Mouse (Mus musculus): ENCODE measurements around the gene Nek8. TPM values are rescaled to one million over a fixed set of nuclear protein-coding genes. Genes with fewer than 3 reads are reported as not detected.

Nek8 gene
- total RNA-seq, 2 experiments from 2014 or later = 2.6 to 3.3 TPM

DNA sequence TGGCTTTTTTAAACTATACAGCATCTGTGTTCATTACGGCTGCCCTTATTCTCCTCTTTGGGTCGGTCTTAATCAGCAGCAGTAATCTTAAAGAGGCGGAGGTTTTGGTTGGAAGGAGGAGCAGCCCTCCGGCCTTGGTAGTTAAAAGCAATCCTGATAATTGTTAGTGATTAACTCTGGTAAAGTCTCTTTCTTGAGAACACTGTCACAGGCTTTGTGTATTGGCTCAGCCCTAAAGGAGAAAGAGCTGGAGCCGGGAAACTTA lies 60.4 kb downstream of the Nek8 start:
- Histone ChIP-seq H3K4me3 (peak overlapping the region; percentile 83), H3K27ac (peak overlapping the region; percentile 89)
- TF ChIP-seq CTCF (conservative IDR thresholded peaks at IDR 0.05) = no peak
- DNase-seq (ENCODE audit: low spot score in 2 of 2) = no peak

Small RNA genes within 50 kb of the gene (microRNA-seq; reads per million reads assigned to microRNA genes)
- gene Mir7653 = 0.64 to 1.5 reads per million in 2 experiments

Other genes with a start within 250 kb of the Nek8 start
- gene Sez6, start 245.9 kb downstream of the Nek8 start, total RNA-seq (2021) = 100 to 1,000 TPM; 154 to 159 TPM
- 10 to 100 TPM; 59.0 to 62.4 TPM for gene Phf12, start 193.9 kb downstream of the Nek8 start, total RNA-seq (2021)
- 1 to 10 TPM; 4.6 to 5.7 TPM for gene Dhrs13, start 144.4 kb downstream of the Nek8 start, total RNA-seq (2021)
- gene Flot2, start 138.7 kb downstream of the Nek8 start, total RNA-seq (2021) = 10 to 100 TPM; 70.9 to 77.4 TPM
- gene Eral1, start 96.3 kb downstream of the Nek8 start, total RNA-seq (2021) = 10 to 100 TPM; 19.5 to 20.1 TPM
- gene Fam222b, start 82.0 kb downstream of the Nek8 start, total RNA-seq (2021) = 10 to 100 TPM; 29.5 to 30.3 TPM
- 10 to 100 TPM; 11.1 to 13.3 TPM for gene Traf4, start 11.1 kb downstream of the Nek8 start, total RNA-seq (2021)
- gene Tlcd1, start within 50 bp of the Nek8 start, total RNA-seq (2021) = 10 to 100 TPM; 21.1 to 24.3 TPM
- 100 to 1,000 TPM; 747 to 755 TPM for gene Rpl23a, start 6.9 kb upstream of the Nek8 start, total RNA-seq (2021)
- 10 to 100 TPM; 33.3 TPM for gene Rab34, start 11.8 kb upstream of the Nek8 start, total RNA-seq (2021)
- 1 to 10 TPM; 3.7 to 5.5 TPM for gene Proca1, start 16.7 kb upstream of the Nek8 start, total RNA-seq (2021)
- gene Sdf2, start 69.1 kb upstream of the Nek8 start, total RNA-seq (2021) = 10 to 100 TPM; 66.8 to 69.1 TPM
- 100 to 1,000 TPM; 132 to 137 TPM for gene Supt6, start 69.3 kb upstream of the Nek8 start, total RNA-seq (2021)
- 100 to 1,000 TPM; 192 to 198 TPM for gene 2610507B11Rik, start 85.1 kb upstream of the Nek8 start, total RNA-seq (2021)
- 10 to 100 TPM in 1 of 2 experiments, 1 to 10 TPM in 1; 5.6 to 12.2 TPM for gene BC030499, start 114.2 kb upstream of the Nek8 start, total RNA-seq (2021)
- 1 to 10 TPM; 8.3 to 8.5 TPM for gene Spag5, start 124.9 kb upstream of the Nek8 start, total RNA-seq (2021)
- 100 to 1,000 TPM; 853 to 900 TPM for gene Aldoc, start 146.3 kb upstream of the Nek8 start, total RNA-seq (2021)
- gene Pigs, start 151.7 kb upstream of the Nek8 start, total RNA-seq (2021) = 10 to 100 TPM; 58.2 to 59.9 TPM
- gene Unc119, start 166.8 kb upstream of the Nek8 start, total RNA-seq (2021) = 10 to 100 TPM; 27.8 to 33.9 TPM
- not detected for gene Foxn1, start 209.9 kb upstream of the Nek8 start, total RNA-seq (2021)
- not detected for gene Slc13a2, start 245.5 kb upstream of the Nek8 start, total RNA-seq (2021)